Mouse (Mus musculus): ENCODE measurements around the gene BC029722. TPM values are rescaled to one million over a fixed set of nuclear protein-coding genes. Genes with fewer than 3 reads are reported as not detected.

BC029722 gene
- total and polyA plus RNA-seq, 2 experiments from 2014 or later: 35.2 to 56.6 TPM

GRCm38 (mm10) chr2:155817301-155818245, 1.7 kb downstream of the BC029722 start:
- Histone ChIP-seq H3K27ac (ENCODE audit: low read depth, low read length) (peak overlapping the region; percentile 86), H3K4me2 (ENCODE audit: low read depth, low read length, poor library complexity, severe bottlenecking) (peak overlapping the region; percentile 68; the same call in 1 of the 2 replicates), H3K4me3 (ENCODE audit: low read depth, low read length) (peak overlapping the region; percentile 49; the same call in 1 of the 2 replicates), H3K27me3 (ENCODE audit: insufficient read depth, low read length) (no peaks in the 10 kb centered on the region), H3K9me3 (ENCODE audit: low read length) (no peaks in the 10 kb centered on the region), H3K4me1 (ENCODE audit: insufficient read depth, low read length) (peaks cover 11% of the 10 kb centered on the region; the same call in 1 of the 2 replicates), H3K36me3 (ENCODE audit: insufficient read depth, low read length) (peaks cover 31% of the 10 kb centered on the region), H3K9ac (replicated peaks; ENCODE audit: low read length, poor library complexity, severe bottlenecking) (peak overlapping the region; percentile 86; the same call in 1 of the 2 replicates)
- TF ChIP-seq CTCF (IDR thresholded peaks at IDR 0.05): no peak
- 84% methylated on average over 10 of the region's 10 CpGs for WGBS
- ATAC-seq (ENCODE audit: low FRiP score) (no peak), DNase-seq (ENCODE audit: low spot score) (no peak)

- TF ChIP-seq CTCF (IDR thresholded peaks at IDR 0.05): no peak
- no peaks in the 10 kb centered on the region for H3K9me3 ChIP-seq (ENCODE audit: low read length)
- DNase-seq (ENCODE audit: low spot score) (no peak), ATAC-seq (ENCODE audit: low FRiP score) (no peak)
- H3K27me3 ChIP-seq (ENCODE audit: insufficient read depth, low read length): no peaks in the 10 kb centered on the region
- peaks cover 11% of the 10 kb centered on the region; the same call in 1 of the 2 replicates for H3K4me1 ChIP-seq (ENCODE audit: insufficient read depth, low read length)
- H3K9ac ChIP-seq (replicated peaks; ENCODE audit: low read length, poor library complexity, severe bottlenecking): no peak overlapping the region
- no peak overlapping the region for H3K4me2 ChIP-seq (ENCODE audit: low read depth, low read length, poor library complexity, severe bottlenecking)
- no peak overlapping the region for H3K27ac ChIP-seq (ENCODE audit: low read depth, low read length)
- H3K36me3 ChIP-seq (ENCODE audit: insufficient read depth, low read length): peaks cover 22% of the 10 kb centered on the region
- 100% methylated on average over 1 of the region's 1 CpGs for WGBS
- no peak overlapping the region for H3K4me3 ChIP-seq (ENCODE audit: low read depth, low read length)
Observed at GRCm38 (mm10) chr2:155816179-155816578, 3.0 kb downstream of the BC029722 start.

GRCm38 (mm10) chr2:155814829-155815228, 4.4 kb downstream of the BC029722 start:
- Histone ChIP-seq H3K36me3 (ENCODE audit: insufficient read depth, low read length) (peaks cover 18% of the 10 kb centered on the region), H3K27me3 (ENCODE audit: insufficient read depth, low read length) (no peaks in the 10 kb centered on the region), H3K4me3 (ENCODE audit: low read depth, low read length) (no peak overlapping the region), H3K4me1 (ENCODE audit: insufficient read depth, low read length) (peaks cover 11% of the 10 kb centered on the region; the same call in 1 of the 2 replicates), H3K4me2 (ENCODE audit: low read depth, low read length, poor library complexity, severe bottlenecking) (no peak overlapping the region), H3K27ac (ENCODE audit: low read depth, low read length) (no peak overlapping the region), H3K9ac (replicated peaks; ENCODE audit: low read length, poor library complexity, severe bottlenecking) (no peak overlapping the region), H3K9me3 (ENCODE audit: low read length) (no peaks in the 10 kb centered on the region)
- TF ChIP-seq CTCF (IDR thresholded peaks at IDR 0.05): no peak
- DNase-seq (ENCODE audit: low spot score): peak; percentile 74
- 34% methylated on average over 5 of the region's 5 CpGs for WGBS
- no peak for ATAC-seq (ENCODE audit: low FRiP score)

- WGBS: 81% methylated on average over 4 of the region's 4 CpGs
- DNase-seq (ENCODE audit: low spot score): no peak
- H3K9me3 ChIP-seq (ENCODE audit: low read length): no peaks in the 10 kb centered on the region
Observed at GRCm38 (mm10) chr2:155812637-155813036, 6.6 kb downstream of the BC029722 start.

GRCm38 (mm10) chr2:155811821-155812396, 7.3 kb downstream of the BC029722 start:
- 45% methylated on average over 16 of the region's 16 CpGs for WGBS
- Histone ChIP-seq H3K4me3 (ENCODE audit: low read depth, low read length) (no peak overlapping the region), H3K27ac (ENCODE audit: low read depth, low read length) (no peak overlapping the region), H3K9ac (replicated peaks; ENCODE audit: low read length, poor library complexity, severe bottlenecking) (no peak overlapping the region), H3K9me3 (ENCODE audit: low read length) (no peaks in the 10 kb centered on the region), H3K27me3 (ENCODE audit: insufficient read depth, low read length) (no peaks in the 10 kb centered on the region), H3K4me1 (ENCODE audit: insufficient read depth, low read length) (no peaks in the 10 kb centered on the region), H3K4me2 (ENCODE audit: low read depth, low read length, poor library complexity, severe bottlenecking) (no peak overlapping the region), H3K36me3 (ENCODE audit: insufficient read depth, low read length) (peaks cover 22% of the 10 kb centered on the region)
- peak; percentile 84 for TF ChIP-seq CTCF (IDR thresholded peaks at IDR 0.05)
- DNase-seq (ENCODE audit: low spot score): peak; percentile 76
- no peak for ATAC-seq (ENCODE audit: low FRiP score)

More at GRCm38 (mm10) chr2:155812637-155813036, 6.6 kb downstream of the BC029722 start:
- Histone ChIP-seq H3K36me3 (ENCODE audit: insufficient read depth, low read length) (peaks cover 19% of the 10 kb centered on the region), H3K4me3 (ENCODE audit: low read depth, low read length) (no peak overlapping the region), H3K4me1 (ENCODE audit: insufficient read depth, low read length) (peaks cover under 1% of the 10 kb centered on the region; the same call in 1 of the 2 replicates), H3K4me2 (ENCODE audit: low read depth, low read length, poor library complexity, severe bottlenecking) (no peak overlapping the region), H3K27ac (ENCODE audit: low read depth, low read length) (no peak overlapping the region), H3K27me3 (ENCODE audit: insufficient read depth, low read length) (no peaks in the 10 kb centered on the region), H3K9ac (replicated peaks; ENCODE audit: low read length, poor library complexity, severe bottlenecking) (no peak overlapping the region)
- no peak for ATAC-seq (ENCODE audit: low FRiP score)
- no peak for TF ChIP-seq CTCF (IDR thresholded peaks at IDR 0.05)
